Comparison of ENCODE assay signal across 12 mouse cellular contexts in the genomic region with DNA sequence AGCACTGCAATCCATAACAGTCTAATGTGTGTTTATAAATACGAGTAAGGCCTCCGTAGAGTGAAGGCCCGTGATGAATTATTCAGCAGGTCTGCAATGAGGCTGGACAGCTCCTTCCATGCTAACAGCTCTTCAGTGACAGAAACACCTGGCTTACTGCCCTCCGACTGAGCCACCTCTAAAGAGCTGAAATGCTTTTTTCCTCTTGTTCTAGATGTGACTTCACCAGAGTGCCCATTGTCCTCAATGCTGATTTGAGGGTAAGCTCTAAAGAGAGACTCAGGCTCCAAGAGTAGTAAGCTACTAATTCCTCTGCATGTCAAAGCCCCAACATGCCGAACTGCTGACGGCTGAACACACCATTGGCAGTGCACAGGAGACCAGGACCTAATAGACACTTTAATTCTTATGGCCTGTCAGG.
A peak's percentile ranks its signal among the peaks of the same experiment; 100 is the strongest.
DNase-seq lines count a peak whose midpoint lies in the region; ATAC-seq and TF ChIP-seq lines count a peak whose summit lies in the region.
"Had no signal": no experiment of that assay in that cellular context is flagged by ENCODE, and none has a peak within 500 bp of the region (broad histone marks: within the 10 kb centered on the region; RNA-seq: fewer than 3 reads in every experiment).

No protein-coding gene starts in this region.

- 50% methylated on average over 6 of the region's 6 CpGs for WGBS in kidney, postnatal 0 days
- 53% methylated on average over 6 of the region's 6 CpGs for WGBS in embryonic facial prominence, embryonic 14.5 days
- 47% methylated on average over 6 of the region's 6 CpGs for WGBS in neural tube, embryonic 12.5 days

- no peak overlapping the region for H3K4me3 ChIP-seq in kidney, postnatal 0 days (replicated peaks; ENCODE audit: low read depth, low read length)
- H3K4me3 ChIP-seq in embryonic facial prominence, embryonic 14.5 days (ENCODE audit: low read depth, low read length) = no peak overlapping the region
- H3K4me3 ChIP-seq in neural tube, embryonic 12.5 days = no peak overlapping the region

- no peak for ATAC-seq in kidney, postnatal 0 days (replicated peaks; ENCODE audit: low FRiP score, low read depth)
- peak; percentile 33; the same call in 1 of the 2 replicates for ATAC-seq in embryonic facial prominence, embryonic 14.5 days (ENCODE audit: low read depth)
- ATAC-seq in neural tube, embryonic 12.5 days (ENCODE audit: low FRiP score, low read depth) = peak; percentile 48; the same call in 1 of the 2 replicates

- no peak for TF ChIP-seq CTCF in kidney, postnatal 0 days (IDR thresholded peaks at IDR 0.05; ENCODE audit: low read depth)

- no peaks in the 10 kb centered on the region for H3K4me1 ChIP-seq in kidney, postnatal 0 days (replicated peaks; ENCODE audit: insufficient read depth, low read length)
- no peaks in the 10 kb centered on the region for H3K4me1 ChIP-seq in embryonic facial prominence, embryonic 14.5 days (ENCODE audit: control insufficient read depth, insufficient read depth, low read length)
- H3K4me1 ChIP-seq in neural tube, embryonic 12.5 days = peaks cover 6% of the 10 kb centered on the region; the same call in 1 of the 2 replicates

- H3K9ac ChIP-seq in kidney, postnatal 0 days (ENCODE audit: low read depth, low read length) = no peak overlapping the region
- H3K9ac ChIP-seq in embryonic facial prominence, embryonic 14.5 days (ENCODE audit: low read depth, low read length) = no peak overlapping the region
- no peak overlapping the region for H3K9ac ChIP-seq in neural tube, embryonic 12.5 days

- no peaks in the 10 kb centered on the region for H3K36me3 ChIP-seq in kidney, postnatal 0 days (ENCODE audit: insufficient read depth, low read length)
- no peaks in the 10 kb centered on the region for H3K36me3 ChIP-seq in embryonic facial prominence, embryonic 14.5 days (ENCODE audit: control insufficient read depth, insufficient read depth, low read length)
- no peaks in the 10 kb centered on the region for H3K36me3 ChIP-seq in neural tube, embryonic 12.5 days

- no peak overlapping the region for H3K4me2 ChIP-seq in kidney, postnatal 0 days (ENCODE audit: low read length)
- no peak overlapping the region for H3K4me2 ChIP-seq in embryonic facial prominence, embryonic 14.5 days (ENCODE audit: low read depth, low read length)
- H3K4me2 ChIP-seq in neural tube, embryonic 12.5 days (replicated peaks) = no peak overlapping the region

- H3K9me3 ChIP-seq in kidney, postnatal 0 days (replicated peaks; ENCODE audit: low read length) = no peaks in the 10 kb centered on the region
- no peaks in the 10 kb centered on the region for H3K9me3 ChIP-seq in embryonic facial prominence, embryonic 14.5 days (ENCODE audit: control insufficient read depth, low read length)
- H3K9me3 ChIP-seq in neural tube, embryonic 12.5 days = no peaks in the 10 kb centered on the region

- no peaks in the 10 kb centered on the region for H3K27me3 ChIP-seq in kidney, postnatal 0 days (ENCODE audit: insufficient read depth, low read length)
- no peaks in the 10 kb centered on the region for H3K27me3 ChIP-seq in embryonic facial prominence, embryonic 14.5 days (replicated peaks; ENCODE audit: control insufficient read depth, insufficient read depth, low read length)
- H3K27me3 ChIP-seq in neural tube, embryonic 12.5 days (replicated peaks) = no peaks in the 10 kb centered on the region
- H3K27me3 ChIP-seq: CH12.LX had no signal

- DNase-seq in kidney, postnatal 0 days (ENCODE audit: low spot score) = peak; percentile 7
- no peak for DNase-seq in kidney, adult 8-10 months
- peak; percentile 37 for DNase-seq in cerebellum, adult 11 months
- peak; percentile 44 for DNase-seq in embryonic facial prominence, embryonic 14.5 days (ENCODE audit: low spot score)
- DNase-seq in frontal cortex, adult 2 months (ENCODE audit: extremely low spot score in 1 of 2, low spot score in 1 of 2) = no peak
- DNase-seq in c-Kit-positive CD71-positive TER-119-positive erythroid progenitor cells, embryonic 14.5 days (ENCODE audit: low spot score) = no peak
- DNase-seq in heart, adult 11 months = no peak
- DNase-seq: heart, postnatal 10 days; lung, adult 2 months; right cerebral cortex, postnatal 4 days had no signal

- H3K27ac ChIP-seq in kidney, postnatal 0 days = no peak overlapping the region
- no peak overlapping the region for H3K27ac ChIP-seq in embryonic facial prominence, embryonic 14.5 days (replicated peaks; ENCODE audit: low read depth, low read length)
- H3K27ac ChIP-seq in neural tube, embryonic 12.5 days = no peak overlapping the region

Comparison
In these comparisons a context has a peak if more than half of its experiments do, and no peak if none do; other contexts are left out.
1. DNase-seq: peak in kidney, postnatal 0 days (single experiment), cerebellum, adult 11 months (single experiment) and embryonic facial prominence, embryonic 14.5 days (single experiment); none in kidney, adult 8-10 months (0 of 2), frontal cortex, adult 2 months (0 of 2), c-Kit-positive CD71-positive TER-119-positive erythroid progenitor cells, embryonic 14.5 days (single experiment) and heart, adult 11 months (single experiment).